Mouse (Mus musculus) kidney, adult 2 months (tissue): ENCODE data around the gene Fam78b. TPM values are rescaled to one million over a fixed set of nuclear protein-coding genes. Genes with fewer than 3 reads are reported as not detected.

Source experiments
- DNase-seq: peaks from one replicate; pipeline ENCODE4 v3.0.0; 2021
- H3K27ac ChIP-seq: fragments of 200-500 bp; 2 replicates; pipeline ENCODE4 v1.5.1; 2012; ENCODE audit warnings: low read depth, low read length, control low read depth, inconsistent platforms; ENCODE audit not compliant: insufficient read depth
- H3K27me3 ChIP-seq: fragments of 200-500 bp; replicated peaks from 2 replicates; pipeline ENCODE4 v1.6.1; 2012; ENCODE audit warnings: mild to moderate bottlenecking, moderate library complexity, low read length, inconsistent platforms; ENCODE audit not compliant: control insufficient read depth, insufficient read depth
- H3K36me3 ChIP-seq: fragments of 200-500 bp; 2 replicates; pipeline ENCODE4 v1.6.1; 2012; ENCODE audit warnings: mild to moderate bottlenecking, moderate library complexity, low read length, inconsistent platforms; ENCODE audit not compliant: control insufficient read depth, insufficient read depth
- H3K4me1 ChIP-seq: fragments of 200-500 bp; 2 replicates; pipeline ENCODE4 v1.6.1; 2011; ENCODE audit warnings: low read length; ENCODE audit not compliant: control insufficient read depth, insufficient read depth
- H3K4me3 ChIP-seq: fragments of 200-500 bp; 2 replicates; pipeline ENCODE4 v1.5.1; 2011; ENCODE audit warnings: mild to moderate bottlenecking, low read depth, low read length, control low read depth; ENCODE audit not compliant: insufficient read depth
- CTCF ChIP-seq: fragments of 200-500 bp; conservative IDR thresholded peaks from 2 replicates; pipeline ENCODE4 v1.5.1; 2011; ENCODE audit warnings: low read depth, mild to moderate bottlenecking, control low read depth, low read length, moderate library complexity, mixed read lengths; ENCODE audit not compliant: insufficient read depth, insufficient read length
- POLR2A ChIP-seq: fragments of 200-500 bp; IDR thresholded peaks from one replicate; pipeline ENCODE4 v1.6.1; 2011; ENCODE audit warnings: low read depth, low read length, control low read depth
- WGBS: fragments of 180-500 bp; shearing (Covaris S2); methylation state at CpG from one replicate; pipeline ENCODE4 v1.1.7; 2018; 5-methylcytosine and 5-hydroxymethylcytosine counted together
- polyA plus RNA-seq: library from polyadenylated mRNA; depleted of rRNA; stranded (reverse); fragments of >200 nt; gene quantifications from 2 replicates; pipeline ENCODE4 v1.2.3, GENCODE M21; 2012

The Fam78b gene
- polyA plus RNA-seq, 1 experiment = 1.3 TPM

DNA sequence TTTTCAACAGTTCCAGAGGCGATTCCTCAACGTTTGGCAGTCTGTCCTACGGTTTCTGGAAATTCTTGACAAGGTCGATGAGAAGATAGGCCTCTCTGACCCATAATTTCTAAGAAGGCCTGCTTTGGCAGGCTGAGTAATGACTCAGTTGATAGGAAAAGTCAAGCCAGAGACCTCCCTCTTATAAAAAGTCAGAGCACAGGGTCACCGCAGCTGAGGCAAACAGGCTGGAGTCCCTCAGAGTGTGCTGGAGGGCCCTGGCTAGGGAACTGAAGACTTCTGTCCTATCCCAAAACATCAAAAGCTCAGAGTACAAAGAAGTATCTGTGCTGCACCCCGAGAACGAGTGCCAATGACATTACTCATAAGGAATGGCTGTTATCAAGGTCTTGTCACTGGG lies 4.4 kb upstream of the Fam78b start:
- Histone ChIP-seq H3K36me3 (no peaks in the 10 kb centered on the region), H3K27me3 (no peaks in the 10 kb centered on the region), H3K4me1 (no peaks in the 10 kb centered on the region), H3K27ac (no peak overlapping the region), H3K4me3 (no peak overlapping the region)
- no peak for TF ChIP-seq CTCF
- no peak for TF ChIP-seq POLR2A
- 65% methylated on average over 7 of the region's 7 CpGs for WGBS
- no peak for DNase-seq

DNA sequence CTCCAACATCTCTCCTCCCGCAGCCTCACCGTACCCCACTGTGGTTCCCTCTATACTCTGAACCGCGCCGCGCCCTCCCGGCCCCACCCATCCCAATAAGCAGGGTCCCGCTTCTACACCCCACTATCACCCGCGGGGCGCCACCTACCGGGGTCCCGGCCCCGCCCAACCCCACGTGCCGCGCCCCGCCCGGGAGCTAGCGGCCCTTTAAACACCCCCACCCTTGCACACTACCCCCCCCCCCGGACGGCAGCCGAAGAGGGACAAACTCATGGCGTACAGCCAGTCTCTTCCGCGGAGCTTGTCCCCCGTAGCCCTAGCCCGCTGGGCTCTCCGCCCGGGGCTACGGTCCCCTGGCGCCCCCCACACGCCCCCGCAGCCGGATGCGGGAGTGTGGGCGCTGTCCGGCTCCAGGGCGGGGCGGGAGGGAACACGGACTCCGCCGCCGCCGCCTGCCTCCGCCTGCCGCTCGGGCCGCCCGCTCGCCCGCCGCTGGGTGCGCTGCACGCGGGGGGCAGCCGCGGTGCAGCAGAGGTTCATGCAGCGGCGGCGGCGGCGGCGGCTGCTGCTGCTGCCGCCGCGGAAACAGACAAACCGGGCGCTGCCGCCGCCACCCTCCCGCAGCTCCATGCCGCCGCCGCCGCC lies 566 bp upstream of the Fam78b start:
- peak overlapping the region; percentile 91 for H3K4me3 ChIP-seq
- no peaks in the 10 kb centered on the region for H3K36me3 ChIP-seq
- DNase-seq = peak; percentile 79
- no peak overlapping the region for H3K27ac ChIP-seq
- no peaks in the 10 kb centered on the region for H3K4me1 ChIP-seq
- no peaks in the 10 kb centered on the region for H3K27me3 ChIP-seq
- WGBS = under 1% methylated on average over 56 of the region's 76 CpGs
- TF ChIP-seq POLR2A (no peak), CTCF (no peak)

DNA sequence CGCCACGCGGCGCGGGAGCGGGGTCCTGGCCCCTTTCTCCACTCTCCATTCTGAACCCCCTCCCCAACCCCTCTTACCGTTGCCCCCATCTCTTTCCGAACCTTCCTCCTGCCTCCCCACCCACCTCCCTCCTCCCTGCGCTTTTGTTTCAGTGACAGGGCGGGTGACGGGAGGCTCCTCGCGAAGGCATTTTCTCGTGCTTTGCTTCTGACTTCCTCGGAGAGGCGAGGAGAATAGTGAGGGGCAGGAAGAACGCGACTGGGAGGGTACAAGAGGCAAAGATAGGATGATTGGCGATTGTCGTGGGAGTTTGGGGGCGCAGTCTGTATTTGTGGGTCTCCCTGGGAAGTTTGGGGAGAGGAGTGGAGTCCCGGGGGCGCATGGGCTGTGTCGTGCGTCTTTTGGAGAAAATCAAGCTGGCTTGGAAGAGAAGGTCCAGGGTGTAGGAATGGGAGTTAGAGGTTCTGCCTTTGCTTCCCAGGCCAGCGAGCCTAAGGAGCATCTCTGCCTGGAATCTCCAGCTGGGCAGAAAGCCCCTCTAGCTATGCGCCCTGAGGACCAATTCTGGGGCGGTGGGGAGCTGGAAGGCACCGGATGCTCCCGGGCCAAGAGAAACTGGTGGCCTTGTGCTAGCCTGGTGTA lies 748 bp downstream of the Fam78b start:
- Histone ChIP-seq H3K4me3 (peak overlapping the region; percentile 91), H3K4me1 (no peaks in the 10 kb centered on the region), H3K27me3 (no peaks in the 10 kb centered on the region), H3K36me3 (no peaks in the 10 kb centered on the region), H3K27ac (no peak overlapping the region)
- WGBS = 1% methylated on average over 30 of the region's 30 CpGs
- no peak for TF ChIP-seq POLR2A
- TF ChIP-seq CTCF = no peak
- peak; percentile 7 for DNase-seq

DNA sequence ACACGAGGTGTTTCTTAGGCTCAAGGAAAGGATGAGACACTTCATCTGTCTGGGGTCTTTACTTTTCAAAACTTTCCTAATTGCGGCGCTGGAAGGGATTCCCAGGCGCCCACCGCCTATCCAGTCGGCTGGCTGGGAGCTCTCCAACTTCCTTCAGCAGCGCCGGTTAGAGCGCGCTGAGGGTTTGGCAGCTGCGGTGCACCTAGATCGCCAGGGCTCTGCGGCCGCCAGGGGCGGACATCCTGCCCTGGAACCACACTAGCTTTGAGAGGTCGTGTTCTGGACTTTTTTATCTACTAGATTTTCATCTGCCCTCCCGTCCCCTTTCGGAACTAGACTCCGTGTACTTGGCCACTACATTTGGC lies 1.3 kb downstream of the Fam78b start:
- H3K36me3 ChIP-seq = no peaks in the 10 kb centered on the region
- no peak overlapping the region for H3K27ac ChIP-seq
- WGBS = 1% methylated on average over 19 of the region's 19 CpGs
- no peaks in the 10 kb centered on the region for H3K4me1 ChIP-seq
- H3K27me3 ChIP-seq = no peaks in the 10 kb centered on the region
- peak; percentile 57 for DNase-seq
- peak overlapping the region; percentile 91 for H3K4me3 ChIP-seq
- TF ChIP-seq POLR2A = no peak
- no peak; the same call in 1 of the 2 replicates for TF ChIP-seq CTCF

DNA sequence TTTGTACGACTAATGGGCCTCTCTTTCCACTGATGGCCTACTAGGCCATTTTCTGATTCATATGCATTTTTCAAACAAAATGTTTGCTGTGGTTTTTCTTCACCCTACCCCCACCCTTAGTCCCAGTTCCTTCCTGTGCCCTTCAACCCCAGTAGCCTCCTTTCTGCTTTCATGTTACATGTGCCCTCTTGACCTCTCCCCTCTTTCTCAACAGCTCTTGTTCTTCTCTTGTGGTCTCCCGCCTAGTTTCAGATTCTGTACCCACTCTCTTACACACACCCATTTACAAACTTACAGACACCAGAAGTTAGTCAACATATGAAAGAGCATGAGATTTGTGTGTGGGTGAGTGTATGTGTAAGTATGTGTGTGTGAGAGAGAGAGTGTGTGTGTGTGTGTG lies 3.4 kb downstream of the Fam78b start:
- Histone ChIP-seq H3K4me3 (no peak overlapping the region), H3K27me3 (no peaks in the 10 kb centered on the region), H3K4me1 (no peaks in the 10 kb centered on the region), H3K36me3 (no peaks in the 10 kb centered on the region), H3K27ac (no peak overlapping the region)
- TF ChIP-seq CTCF (no peak), POLR2A (no peak)
- 88% methylated on average over 2 of the region's 2 CpGs for WGBS
- no peak for DNase-seq

DNA sequence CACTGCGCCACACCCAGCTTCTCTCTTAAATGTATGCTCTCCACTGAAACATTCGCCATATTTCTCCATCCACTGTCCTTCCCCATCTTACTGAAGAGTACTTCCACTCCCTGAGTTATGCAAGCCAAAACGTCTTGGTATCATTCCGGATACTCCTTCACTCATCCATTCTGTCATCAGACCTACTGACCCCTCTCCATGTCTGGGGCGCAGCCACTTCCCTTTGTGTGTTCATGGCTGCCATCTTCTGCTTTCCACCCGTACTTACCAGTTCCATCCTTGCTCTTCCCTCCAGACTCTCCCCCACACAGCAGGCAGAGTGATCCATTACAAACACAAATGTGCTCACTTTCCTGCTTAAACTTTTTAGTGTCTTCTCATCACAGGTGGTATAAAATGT lies 6.1 kb downstream of the Fam78b start:
- H3K4me1 ChIP-seq = no peaks in the 10 kb centered on the region
- no peak overlapping the region for H3K4me3 ChIP-seq
- no peak for DNase-seq
- no peak overlapping the region; the same call in 1 of the 2 replicates for H3K27ac ChIP-seq
- H3K36me3 ChIP-seq = no peaks in the 10 kb centered on the region
- no peak for TF ChIP-seq POLR2A
- TF ChIP-seq CTCF = no peak
- 68% methylated on average over 6 of the region's 6 CpGs for WGBS
- H3K27me3 ChIP-seq = no peaks in the 10 kb centered on the region

DNA sequence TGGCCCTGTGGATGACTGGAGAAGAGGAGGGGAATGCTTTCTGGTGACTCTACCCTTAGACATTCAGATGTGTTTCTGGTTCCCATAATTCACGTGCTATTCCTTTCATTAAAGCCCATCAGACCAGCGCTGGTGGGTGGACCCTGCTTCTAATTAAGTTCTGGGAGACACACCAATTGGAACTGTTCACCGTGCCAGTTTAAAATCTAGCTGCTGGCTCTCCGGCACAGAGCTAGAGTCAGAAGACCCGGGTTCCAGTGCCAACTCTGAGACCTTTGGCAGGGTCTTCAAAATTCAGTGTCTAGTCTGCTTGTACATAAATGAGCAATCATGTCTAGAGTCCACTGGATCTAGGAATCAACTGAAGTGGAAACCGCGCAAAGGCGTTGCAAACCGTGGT lies 9.0 kb downstream of the Fam78b start:
- no peak for TF ChIP-seq POLR2A
- no peak for TF ChIP-seq CTCF
- Histone ChIP-seq H3K4me3 (no peak overlapping the region), H3K27ac (no peak overlapping the region), H3K36me3 (no peaks in the 10 kb centered on the region), H3K4me1 (no peaks in the 10 kb centered on the region), H3K27me3 (no peaks in the 10 kb centered on the region)
- WGBS = 89% methylated on average over 9 of the region's 9 CpGs
- no peak for DNase-seq
